Mouse (Mus musculus) myocyte (in vitro differentiated cells): Measurements from ENCODE around the gene Dmrtc2.

Experiments
- MYOD1 ChIP-seq, 3 experiments: IDR thresholded peaks; one replicate each; pipeline ENCODE4 v1.6.1; 2011; ENCODE audit warnings: control low read depth in 2 of 3, low read depth in 2 of 3, mild to moderate bottlenecking in 2 of 3, moderate library complexity in 1 of 3; ENCODE audit not compliant: insufficient read length in 2 of 3, control insufficient read depth in 1 of 3
- MYOG ChIP-seq, 3 experiments: IDR thresholded peaks; one replicate each; pipeline ENCODE4 v1.6.1; 2011; ENCODE audit warnings: control low read depth in 2 of 3, low read depth in 2 of 3, mild to moderate bottlenecking in 2 of 3; ENCODE audit not compliant: insufficient read length in 2 of 3, control insufficient read depth in 1 of 3, insufficient read depth in 1 of 3
- POLR2A ChIP-seq: IDR thresholded peaks from one replicate; pipeline ENCODE4 v1.6.1; 2011; ENCODE audit warnings: low read depth, mild to moderate bottlenecking, control low read depth, moderate library complexity; ENCODE audit not compliant: insufficient read length
- TCF12 ChIP-seq: IDR thresholded peaks from one replicate; pipeline ENCODE4 v1.6.1; 2011; ENCODE audit warnings: mild to moderate bottlenecking, control low read depth; ENCODE audit not compliant: poor library complexity, insufficient read depth, severe bottlenecking
- USF1 ChIP-seq: IDR thresholded peaks from one replicate; pipeline ENCODE4 v1.6.1; 2011; ENCODE audit warnings: low read depth, mild to moderate bottlenecking, control low read depth, moderate library complexity

GRCm38 (mm10) chr7:24889431-24890220, 19.8 kb downstream of the Dmrtc2 start:
- TF ChIP-seq POLR2A (no peak), TCF12 (no peak), MYOG (IDR thresholded peaks at IDR 0.05; ENCODE audit: control insufficient read depth in 1 of 3, insufficient read depth in 1 of 3, insufficient read length in 2 of 3, low read depth in 2 of 3) (no peak), MYOD1 (IDR thresholded peaks at IDR 0.05; ENCODE audit: control insufficient read depth in 1 of 3, insufficient read length in 2 of 3, low read depth in 2 of 3) (no peak), USF1 (no peak)
